Mouse (Mus musculus) megakaryocyte, embryonic 14.5 days (primary cell): ENCODE results near the gene Inhbc. TPM values are rescaled to one million over a fixed set of nuclear protein-coding genes. Genes with fewer than 3 reads are reported as not detected.

ENCODE experiments used
- H3K27me3 ChIP-seq: replicated peaks from 2 replicates; pipeline ENCODE3; 2012; ENCODE audit warnings: inconsistent platforms
- H3K36me3 ChIP-seq: replicated peaks from 2 replicates; pipeline ENCODE3; 2012; ENCODE audit warnings: low read length, inconsistent platforms, mixed read lengths
- H3K4me1 ChIP-seq: 2 replicates; pipeline ENCODE4 v1.6.1; 2012; ENCODE audit warnings: inconsistent platforms
- H3K4me3 ChIP-seq: replicated peaks from 2 replicates; pipeline ENCODE3; 2012; ENCODE audit warnings: moderate library complexity, mild to moderate bottlenecking, inconsistent platforms
- H3K9me3 ChIP-seq: 2 replicates; pipeline ENCODE4 v1.6.1; 2012; ENCODE audit warnings: inconsistent platforms
- FLI1 ChIP-seq: IDR thresholded peaks from 2 replicates; pipeline ENCODE4 v1.6.1; 2012; ENCODE audit warnings: low read length, inconsistent platforms, mixed read lengths
- GATA1 ChIP-seq: IDR thresholded peaks from 3 replicates; pipeline ENCODE4 v1.6.1; 2012; ENCODE audit warnings: mixed read lengths, low read length, inconsistent platforms, borderline replicate concordance
- polyA plus RNA-seq: library from polyadenylated mRNA; stranded (reverse); fragments of >175 nt; gene quantifications from 2 replicates; pipeline ENCODE4 v1.2.3, GENCODE M21; 2012; ENCODE audit warnings: low replicate concordance; ENCODE audit not compliant: insufficient read depth

Inhbc gene
- not detected in 2 replicates for polyA plus RNA-seq

DNA sequence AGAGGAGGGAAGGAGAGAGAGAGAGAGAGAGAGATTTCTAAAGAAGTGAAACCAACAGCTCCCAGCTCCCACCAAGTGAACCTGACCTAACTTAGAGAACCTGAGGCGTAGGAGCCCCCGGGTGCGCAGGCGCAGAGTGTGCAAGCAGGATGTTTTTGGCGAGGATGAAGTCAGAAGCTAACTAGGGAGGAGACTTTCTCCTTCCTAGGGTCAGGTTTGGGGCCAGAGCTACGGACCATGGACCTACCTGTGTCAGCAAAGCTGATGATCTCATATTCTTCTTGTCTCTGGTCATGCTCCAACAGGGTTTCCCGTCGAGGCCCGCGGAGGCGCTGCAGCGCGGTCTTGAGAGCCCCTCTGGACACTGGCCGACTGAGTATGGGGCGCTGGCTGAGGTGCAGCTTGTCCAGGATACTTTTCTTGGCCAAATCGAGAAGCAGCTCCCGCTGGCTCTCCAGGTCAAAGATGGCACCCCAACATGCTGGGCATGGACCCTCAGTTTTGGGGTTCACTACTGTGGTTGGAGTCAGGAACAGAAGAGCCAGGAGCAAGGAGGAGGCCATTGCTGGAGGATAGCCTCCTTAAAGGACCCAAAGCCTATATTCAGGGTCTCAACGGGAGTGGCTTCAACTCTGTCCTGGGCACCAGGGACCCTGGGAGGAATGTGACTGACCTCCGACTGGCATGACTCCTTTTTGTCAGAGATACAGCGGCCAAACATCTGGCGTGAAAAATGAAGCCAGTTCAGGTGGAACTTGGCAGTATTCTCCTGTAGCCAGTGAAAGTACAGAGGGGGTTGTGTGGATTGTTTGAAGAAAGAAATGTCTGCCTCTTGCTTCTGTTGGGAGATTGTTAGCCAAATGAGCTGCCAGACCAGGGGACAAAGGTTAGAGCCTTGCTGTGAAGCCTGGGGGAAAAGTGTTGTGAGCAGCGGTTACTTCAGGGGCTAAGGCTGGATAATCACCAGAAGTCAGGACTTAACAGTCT, at the start of gene Inhbc:
Inhbc (minus strand) TSS at position 598 of the 987 bp plus-strand sequence.
- no peaks in the 10 kb centered on the region for H3K36me3 ChIP-seq
- H3K9me3 ChIP-seq, result no peaks in the 10 kb centered on the region
- peaks cover 24% of the 10 kb centered on the region for H3K27me3 ChIP-seq
- no peak for TF ChIP-seq FLI1
- TF ChIP-seq GATA1, result no peak
- no peak within 1 kb of the TSS for H3K4me3 ChIP-seq
- no peaks in the 10 kb centered on the region for H3K4me1 ChIP-seq

DNA sequence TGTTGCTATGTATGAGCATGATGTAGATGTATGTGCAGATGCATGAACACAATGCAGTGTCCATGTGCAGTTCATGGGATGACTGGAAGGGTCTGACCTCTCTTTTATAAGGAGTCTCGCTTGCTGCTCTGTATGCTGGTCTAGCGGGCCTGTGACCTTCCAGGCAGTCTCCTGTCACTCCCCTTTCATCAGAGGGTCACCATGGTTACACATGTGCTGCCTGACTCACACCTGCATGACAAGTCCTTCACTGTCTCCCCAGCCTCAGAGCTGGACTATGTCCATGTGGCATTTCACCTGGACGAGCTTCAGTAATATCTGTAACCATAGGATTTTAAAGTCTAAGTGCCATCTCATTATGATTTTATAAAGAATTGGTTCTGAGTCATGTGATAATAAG, 43.9 kb upstream of the Inhbc start:
- TF ChIP-seq FLI1 (no peak), GATA1 (no peak)
- H3K4me3 ChIP-seq, result no peak overlapping the region
- no peaks in the 10 kb centered on the region for H3K9me3 ChIP-seq
- no peaks in the 10 kb centered on the region for H3K27me3 ChIP-seq
- peaks cover 32% of the 10 kb centered on the region for H3K36me3 ChIP-seq
- H3K4me1 ChIP-seq, result peaks cover 12% of the 10 kb centered on the region

DNA sequence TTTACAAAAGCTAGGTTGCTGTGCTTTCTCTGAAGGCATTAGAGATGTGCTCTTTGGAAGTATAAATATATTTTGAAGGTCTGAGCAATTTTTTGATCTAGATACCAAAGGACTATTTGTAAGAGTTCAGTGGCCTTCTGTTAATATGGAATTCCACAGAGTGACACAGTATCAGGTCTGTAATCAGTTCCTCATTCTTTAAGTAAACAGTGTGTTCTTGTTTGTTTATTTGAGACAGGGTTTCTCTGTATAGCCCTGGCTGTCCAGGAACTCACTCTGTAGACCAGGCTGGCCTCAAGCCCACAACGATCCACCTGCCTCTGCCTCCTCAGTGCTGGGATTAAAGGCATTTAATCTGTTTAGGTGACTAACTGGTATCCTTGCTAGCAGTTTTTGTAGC, 43.4 kb upstream of the Inhbc start:
- H3K27me3 ChIP-seq, result no peaks in the 10 kb centered on the region
- H3K9me3 ChIP-seq, result no peaks in the 10 kb centered on the region
- no peak for TF ChIP-seq FLI1
- TF ChIP-seq GATA1, result no peak
- H3K36me3 ChIP-seq, result peaks cover 34% of the 10 kb centered on the region
- H3K4me1 ChIP-seq, result peaks cover 16% of the 10 kb centered on the region
- H3K4me3 ChIP-seq, result no peak overlapping the region

DNA sequence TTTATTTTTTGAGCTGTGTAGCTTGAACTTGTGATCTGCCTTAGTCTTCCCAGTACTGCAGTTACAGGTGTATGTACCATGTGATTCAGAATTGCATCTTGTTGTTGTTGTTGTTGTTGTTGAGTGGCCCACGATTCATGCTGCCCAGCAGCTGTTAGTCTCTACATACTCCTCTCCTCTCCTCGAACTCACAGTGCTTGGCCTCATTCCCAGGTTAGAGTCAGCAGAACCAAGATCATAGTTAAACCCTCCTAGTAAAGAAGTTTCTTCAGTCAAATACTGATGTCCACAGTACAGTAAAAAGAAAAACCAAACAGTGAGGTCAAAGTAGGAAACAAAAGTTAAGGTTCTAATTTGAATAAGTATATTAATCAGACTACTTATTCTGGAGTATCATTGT, 42.5 kb upstream of the Inhbc start:
- Histone ChIP-seq H3K4me1 (peaks cover 22% of the 10 kb centered on the region), H3K4me3 (no peak overlapping the region)

DNA sequence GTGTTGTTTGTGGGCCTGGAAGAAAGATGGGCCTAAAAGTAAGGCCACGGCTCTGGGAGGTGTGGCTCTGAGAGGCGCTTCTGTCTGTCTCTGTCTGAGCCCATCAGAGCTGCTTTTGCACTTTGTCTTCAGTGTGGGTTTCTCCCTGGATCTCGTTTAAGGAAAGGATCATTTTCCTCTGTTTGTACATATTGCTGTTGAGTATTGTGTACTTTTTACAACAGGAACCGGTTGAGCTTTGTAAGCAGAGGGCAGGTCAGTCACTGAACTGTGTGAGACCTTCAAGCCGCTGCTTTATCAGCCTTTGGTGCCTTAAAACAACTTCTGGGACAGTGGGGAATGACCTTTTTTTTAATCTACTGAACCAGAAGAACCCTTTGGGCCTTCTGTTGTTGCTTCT, 41.9 kb upstream of the Inhbc start:
- peaks cover 39% of the 10 kb centered on the region for H3K36me3 ChIP-seq

More for the DNA sequence above, 42.5 kb upstream of the Inhbc start:
- H3K36me3 ChIP-seq, result peaks cover 35% of the 10 kb centered on the region
- no peaks in the 10 kb centered on the region for H3K9me3 ChIP-seq
- H3K27me3 ChIP-seq, result no peaks in the 10 kb centered on the region
- TF ChIP-seq GATA1 (no peak), FLI1 (no peak)

DNA sequence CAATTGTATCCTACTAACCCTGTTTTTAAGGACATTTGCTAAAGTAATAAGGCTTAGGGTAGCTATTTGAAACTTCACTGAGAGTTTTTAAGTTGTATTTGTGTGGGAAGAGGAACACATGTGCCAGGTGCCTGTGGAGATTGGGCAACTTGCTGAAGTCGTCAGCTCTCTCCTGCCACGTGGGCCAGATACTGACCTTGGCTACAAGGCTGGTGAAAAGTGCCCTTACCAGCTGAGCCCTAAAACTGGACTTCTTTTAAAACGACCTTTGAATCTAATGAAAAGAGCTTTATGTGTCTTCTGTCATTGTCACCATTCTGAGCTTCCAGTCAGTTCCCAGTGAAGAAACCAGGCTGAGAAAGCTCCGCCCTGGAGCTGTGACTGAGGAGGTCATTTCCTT, 37.2 kb upstream of the Inhbc start:
- TF ChIP-seq FLI1 (no peak), GATA1 (no peak)
- Histone ChIP-seq H3K4me3 (no peak overlapping the region), H3K9me3 (no peaks in the 10 kb centered on the region), H3K36me3 (peaks cover 48% of the 10 kb centered on the region), H3K27me3 (no peaks in the 10 kb centered on the region), H3K4me1 (peaks cover 35% of the 10 kb centered on the region)

More for the DNA sequence above, 41.9 kb upstream of the Inhbc start:
- Histone ChIP-seq H3K27me3 (no peaks in the 10 kb centered on the region), H3K4me1 (peaks cover 28% of the 10 kb centered on the region), H3K9me3 (no peaks in the 10 kb centered on the region), H3K4me3 (no peak overlapping the region)
- TF ChIP-seq FLI1 (no peak), GATA1 (no peak)

DNA sequence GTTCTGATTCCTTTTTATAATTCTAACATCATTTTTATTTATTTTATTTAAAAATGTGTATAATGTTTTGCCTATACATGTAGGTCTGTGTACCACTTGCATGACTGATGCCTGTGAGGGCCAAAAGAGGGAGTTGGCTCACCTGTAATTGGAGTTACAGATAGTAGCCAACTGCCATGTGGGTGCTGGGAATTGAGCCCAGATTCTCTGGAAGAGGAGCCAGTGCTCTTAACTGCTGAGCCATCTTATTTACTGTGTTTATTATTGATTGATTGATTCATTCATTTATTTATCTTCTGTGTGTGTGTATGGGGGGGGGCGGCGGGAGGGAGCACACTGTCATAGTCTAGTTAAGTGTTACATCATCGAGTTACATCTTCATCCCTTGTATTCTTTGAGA, 34.5 kb upstream of the Inhbc start:
- no peak overlapping the region for H3K4me3 ChIP-seq
- H3K27me3 ChIP-seq, result no peaks in the 10 kb centered on the region
- peaks cover 69% of the 10 kb centered on the region for H3K36me3 ChIP-seq
- H3K4me1 ChIP-seq, result peaks cover 30% of the 10 kb centered on the region
- H3K9me3 ChIP-seq, result no peaks in the 10 kb centered on the region
- TF ChIP-seq GATA1, result no peak
- TF ChIP-seq FLI1, result no peak

DNA sequence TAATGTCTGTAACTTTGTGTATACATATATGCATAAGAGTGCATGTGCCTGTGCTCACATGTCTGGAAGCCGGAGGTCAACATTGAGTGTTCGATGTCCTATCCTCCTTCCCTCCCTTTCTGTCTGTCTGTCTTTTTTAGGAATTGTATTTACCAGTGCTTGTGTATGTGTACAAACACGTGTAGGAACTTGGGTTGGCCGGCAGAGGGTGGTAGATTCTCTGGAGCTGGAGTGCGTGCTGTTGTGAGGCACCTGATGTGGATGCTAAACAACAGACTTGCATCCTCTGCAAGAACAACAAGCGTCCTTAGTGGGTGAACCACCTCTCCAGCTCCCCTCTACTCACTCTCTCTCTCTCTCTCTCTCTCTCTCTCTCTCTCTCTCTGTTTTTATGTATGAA, 21.5 kb upstream of the Inhbc start:
- peaks cover 14% of the 10 kb centered on the region; the same call in 1 of the 2 replicates for H3K4me1 ChIP-seq
- H3K27me3 ChIP-seq, result no peaks in the 10 kb centered on the region
- peaks cover 50% of the 10 kb centered on the region for H3K36me3 ChIP-seq
- no peaks in the 10 kb centered on the region for H3K9me3 ChIP-seq
- no peak overlapping the region for H3K4me3 ChIP-seq
- TF ChIP-seq GATA1 (no peak), FLI1 (no peak)

DNA sequence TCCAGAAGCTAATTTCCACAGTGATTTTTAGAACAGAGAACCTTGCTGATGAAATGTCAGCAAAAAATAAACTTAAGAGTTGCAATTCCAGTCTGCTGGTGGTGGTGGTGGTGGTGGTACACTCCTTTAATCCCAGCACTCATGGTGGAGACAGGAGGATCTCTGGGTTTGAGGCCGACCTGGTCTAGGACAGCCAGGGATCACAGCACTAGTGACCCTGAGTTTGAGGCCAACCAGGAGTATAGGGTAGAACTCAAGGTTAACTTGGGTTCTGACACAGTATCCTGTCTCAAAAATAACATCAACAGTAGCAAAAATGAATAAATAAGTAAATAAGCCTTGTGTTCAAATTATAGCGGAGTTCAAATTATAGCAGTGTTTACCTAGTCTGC, 11.5 kb upstream of the Inhbc start:
- Histone ChIP-seq H3K9me3 (no peaks in the 10 kb centered on the region), H3K36me3 (no peaks in the 10 kb centered on the region), H3K4me1 (peaks cover 61% of the 10 kb centered on the region), H3K4me3 (peak overlapping the region; percentile 93), H3K27me3 (no peaks in the 10 kb centered on the region)
- no peak for TF ChIP-seq FLI1
- no peak for TF ChIP-seq GATA1
